Mouse (Mus musculus) myocyte (in vitro differentiated cells): Measurements from ENCODE around the gene Fut2.
A peak's percentile ranks its signal among the peaks of the same experiment; 100 is the strongest.

Source experiments
- CEBPB ChIP-seq: IDR thresholded peaks from 2 replicates; pipeline ENCODE4 v1.6.1; 2011; ENCODE audit warnings: mild to moderate bottlenecking, moderate library complexity; ENCODE audit not compliant: poor library complexity, insufficient read depth, severe bottlenecking
- E2F4 ChIP-seq: IDR thresholded peaks from one replicate; pipeline ENCODE4 v1.6.1; 2011; ENCODE audit warnings: mild to moderate bottlenecking, control low read depth, moderate library complexity; ENCODE audit not compliant: insufficient read depth
- MAX ChIP-seq: IDR thresholded peaks from one replicate; pipeline ENCODE4 v1.6.1; 2011; ENCODE audit warnings: low read depth, mild to moderate bottlenecking, control low read depth
- MYOD1 ChIP-seq, 3 experiments: IDR thresholded peaks; one replicate each; pipeline ENCODE4 v1.6.1; 2011; ENCODE audit warnings: control low read depth in 2 of 3, low read depth in 2 of 3, mild to moderate bottlenecking in 2 of 3, moderate library complexity in 1 of 3; ENCODE audit not compliant: insufficient read length in 2 of 3, control insufficient read depth in 1 of 3
- MYOG ChIP-seq, 3 experiments: IDR thresholded peaks; one replicate each; pipeline ENCODE4 v1.6.1; 2011; ENCODE audit warnings: control low read depth in 2 of 3, low read depth in 2 of 3, mild to moderate bottlenecking in 2 of 3; ENCODE audit not compliant: insufficient read length in 2 of 3, control insufficient read depth in 1 of 3, insufficient read depth in 1 of 3
- POLR2A ChIP-seq: IDR thresholded peaks from one replicate; pipeline ENCODE4 v1.6.1; 2011; ENCODE audit warnings: low read depth, mild to moderate bottlenecking, control low read depth, moderate library complexity; ENCODE audit not compliant: insufficient read length
- POLR2AphosphoS2 ChIP-seq: IDR thresholded peaks from one replicate; pipeline ENCODE4 v1.6.1; 2011; ENCODE audit warnings: low read depth, control low read depth; ENCODE audit not compliant: insufficient read length
- REST ChIP-seq: IDR thresholded peaks from one replicate; pipeline ENCODE4 v1.6.1; 2011; ENCODE audit warnings: mild to moderate bottlenecking, control low read depth, moderate library complexity; ENCODE audit not compliant: insufficient read depth, insufficient read length
- SRF ChIP-seq: IDR thresholded peaks from one replicate; pipeline ENCODE4 v1.6.1; 2011; ENCODE audit warnings: low read depth; ENCODE audit not compliant: control insufficient read depth, insufficient read length
- TCF12 ChIP-seq: IDR thresholded peaks from one replicate; pipeline ENCODE4 v1.6.1; 2011; ENCODE audit warnings: mild to moderate bottlenecking, control low read depth; ENCODE audit not compliant: poor library complexity, insufficient read depth, severe bottlenecking
- TCF3 ChIP-seq: IDR thresholded peaks from one replicate; pipeline ENCODE4 v1.6.1; 2011; ENCODE audit warnings: low read depth, control low read depth; ENCODE audit not compliant: insufficient read length
- USF1 ChIP-seq: IDR thresholded peaks from one replicate; pipeline ENCODE4 v1.6.1; 2011; ENCODE audit warnings: low read depth, mild to moderate bottlenecking, control low read depth, moderate library complexity

GRCm38 (mm10) chr7:45667761-45668160 lies 1.6 kb upstream of the Fut2 start:
- TF ChIP-seq POLR2A (no peak), MAX (no peak), TCF12 (no peak), CEBPB (no peak), MYOG (IDR thresholded peaks at IDR 0.05; ENCODE audit: control insufficient read depth in 1 of 3, insufficient read depth in 1 of 3, insufficient read length in 2 of 3, low read depth in 2 of 3) (peak in 2 of 3 experiments; percentile 13 to 22), E2F4 (no peak), USF1 (no peak), MYOD1 (IDR thresholded peaks at IDR 0.05; ENCODE audit: control insufficient read depth in 1 of 3, insufficient read length in 2 of 3, low read depth in 2 of 3) (peak in 2 of 3 experiments; percentile 57 to 64), POLR2AphosphoS2 (no peak), REST (no peak), TCF3 (no peak), SRF (no peak)
